Mouse (Mus musculus) lung, embryonic 14.5 days (tissue): ENCODE results near the gene AC134908.4. TPM values are rescaled to one million over a fixed set of nuclear protein-coding genes. Genes with fewer than 3 reads are reported as not detected.

Experiments used
- ATAC-seq: fragments of 200-750 bp; cut with Nextera tagmentation; 2 replicates; pipeline ENCODE4 v1.8.0; 2017; ENCODE audit warnings: mild to moderate bottlenecking, moderate TSS enrichment, moderate library complexity; ENCODE audit not compliant: insufficient read depth
- DNase-seq: peaks from one replicate; pipeline ENCODE4 v3.0.0-alpha.2; 2015
- H3K27ac ChIP-seq: fragments of 300-500 bp; sonication (generic); 2 replicates; pipeline ENCODE4 v1.5.1; 2014; ENCODE audit warnings: low read depth, mild to moderate bottlenecking, moderate library complexity
- H3K27me3 ChIP-seq: fragments of 300-500 bp; sonication (generic); 2 replicates; pipeline ENCODE4 v1.6.1; 2014; ENCODE audit warnings: low read length, control low read depth; ENCODE audit not compliant: insufficient read depth
- H3K36me3 ChIP-seq: fragments of 300-500 bp; sonication (generic); 2 replicates; pipeline ENCODE4 v1.6.1; 2014; ENCODE audit warnings: control low read depth; ENCODE audit not compliant: insufficient read depth
- H3K4me1 ChIP-seq: fragments of 300-500 bp; sonication (generic); 2 replicates; pipeline ENCODE4 v1.6.1; 2014; ENCODE audit warnings: antibody characterized with exemption, control low read depth; ENCODE audit not compliant: insufficient read depth
- H3K4me2 ChIP-seq: fragments of 300-500 bp; sonication (generic); 2 replicates; pipeline ENCODE4 v1.6.1; 2014; ENCODE audit warnings: mild to moderate bottlenecking
- H3K4me3 ChIP-seq: fragments of 300-500 bp; sonication (generic); 2 replicates; pipeline ENCODE4 v1.5.1; 2014; ENCODE audit warnings: low read depth, low read length
- H3K9ac ChIP-seq: fragments of 300-500 bp; sonication (generic); 2 replicates; pipeline ENCODE4 v1.6.1; 2014
- H3K9me3 ChIP-seq: fragments of 300-500 bp; sonication (generic); 2 replicates; pipeline ENCODE4 v1.6.1; 2016; ENCODE audit warnings: low read depth, low read length, control low read depth
- CTCF ChIP-seq: IDR thresholded peaks from 2 replicates; pipeline ENCODE4 v1.5.1; 2016; ENCODE audit warnings: antibody characterized with exemption, low read depth
- WGBS: fragments of 180-500 bp; shearing (Covaris S2); extraction: QIAGEN DNeasy Blood & Tissue Kit; methylation state at CpG from one replicate; pipeline ENCODE4 v1.1.7; 2014; 5-methylcytosine and 5-hydroxymethylcytosine counted together
- polyA plus RNA-seq: library from polyadenylated mRNA; unstranded; fragments of >200 nt; fragmentation: Nextera tagmentation; extraction: Ambion mirVana; gene quantifications from 2 replicates; pipeline ENCODE4 v1.2.1, GENCODE M21; 2014

Gene AC134908.4
- polyA plus RNA-seq = not detected in 2 replicates

GRCm38 (mm10) chr17:25795609-25796092 lies at the start of gene AC134908.4:
Gene AC134908.4 (minus strand): TSS chr17:25795659.
- Histone ChIP-seq H3K4me3 (peak within 1 kb of the TSS; percentile 61), H3K4me2 (peak within 1 kb of the TSS; percentile 98), H3K27me3 (no peaks in the 10 kb centered on the region), H3K27ac (peak within 1 kb of the TSS; percentile 64; the same call in 1 of the 2 replicates), H3K9ac (peak within 1 kb of the TSS; percentile 52), H3K4me1 (peaks cover 14% of the 10 kb centered on the region), H3K9me3 (no peaks in the 10 kb centered on the region), H3K36me3 (0 out of 2 replicates have a peak, but pooled peaks cover 10% of the 10 kb centered on the region)
- TF ChIP-seq CTCF = no peak
- 20% methylated on average over 6 of the region's 6 CpGs for WGBS
- no peak for ATAC-seq
- DNase-seq = peak; percentile 38

GRCm38 (mm10) chr17:25844396-25844901 lies 49.0 kb upstream of the AC134908.4 start, which contains the start of gene Rhot2:
Gene Rhot2 (minus strand): TSS chr17:25844851.
- peaks cover 9% of the 10 kb centered on the region for H3K4me1 ChIP-seq
- peak; percentile 80 for TF ChIP-seq CTCF
- DNase-seq (peak; percentile 97), ATAC-seq (peak; percentile 97)
- H3K4me3 ChIP-seq = peak within 1 kb of the TSS; percentile 85
- H3K27ac ChIP-seq = peak within 1 kb of the TSS; percentile 72
- peaks cover 55% of the 10 kb centered on the region for H3K36me3 ChIP-seq
- no peaks in the 10 kb centered on the region for H3K9me3 ChIP-seq
- H3K9ac ChIP-seq = peak within 1 kb of the TSS; percentile 82
- peak within 1 kb of the TSS; percentile 91 for H3K4me2 ChIP-seq
- 1% methylated on average over 21 of the region's 21 CpGs for WGBS
- no peaks in the 10 kb centered on the region for H3K27me3 ChIP-seq

- Histone ChIP-seq H3K36me3 (peaks cover 55% of the 10 kb centered on the region), H3K4me2 (peak overlapping the region; percentile 91), H3K27ac (peak overlapping the region; percentile 72), H3K4me1 (peaks cover 9% of the 10 kb centered on the region), H3K27me3 (no peaks in the 10 kb centered on the region), H3K9ac (peak overlapping the region; percentile 82), H3K4me3 (peak overlapping the region; percentile 85), H3K9me3 (no peaks in the 10 kb centered on the region)
- DNase-seq (no peak), ATAC-seq (peak; percentile 8; the same call in 1 of the 2 replicates)
- 3% methylated on average over 38 of the region's 38 CpGs for WGBS
- no peak for TF ChIP-seq CTCF
Observed at GRCm38 (mm10) chr17:25843636-25844395, 48.4 kb upstream of the AC134908.4 start.

GRCm38 (mm10) chr17:25843122-25843521 lies 47.7 kb upstream of the AC134908.4 start:
- H3K27me3 ChIP-seq = no peaks in the 10 kb centered on the region
- no peak overlapping the region for H3K27ac ChIP-seq
- DNase-seq = no peak
- WGBS = 86% methylated on average over 4 of the region's 4 CpGs
- no peaks in the 10 kb centered on the region for H3K9me3 ChIP-seq
- H3K9ac ChIP-seq = peak overlapping the region; percentile 82
- TF ChIP-seq CTCF = no peak
- ATAC-seq = no peak
- peak overlapping the region; percentile 91 for H3K4me2 ChIP-seq
- peaks cover 9% of the 10 kb centered on the region for H3K4me1 ChIP-seq
- H3K36me3 ChIP-seq = peaks cover 54% of the 10 kb centered on the region
- H3K4me3 ChIP-seq = peak overlapping the region; percentile 85

- Histone ChIP-seq H3K9me3 (no peaks in the 10 kb centered on the region), H3K4me2 (no peak overlapping the region), H3K9ac (no peak overlapping the region), H3K27me3 (no peaks in the 10 kb centered on the region), H3K36me3 (peaks cover 54% of the 10 kb centered on the region), H3K4me1 (peaks cover 9% of the 10 kb centered on the region), H3K27ac (no peak overlapping the region), H3K4me3 (no peak overlapping the region)
- DNase-seq (no peak), ATAC-seq (no peak)
- WGBS = 75% methylated on average over 3 of the region's 3 CpGs
- no peak for TF ChIP-seq CTCF
Observed at GRCm38 (mm10) chr17:25842509-25842908, 47.0 kb upstream of the AC134908.4 start.

GRCm38 (mm10) chr17:25841117-25841880 lies 45.8 kb upstream of the AC134908.4 start, which contains the start of gene Gm20683:
Gene Gm20683 (minus strand): TSS chr17:25841763.
- Histone ChIP-seq H3K4me1 (peaks cover 19% of the 10 kb centered on the region), H3K27me3 (no peaks in the 10 kb centered on the region), H3K36me3 (peaks cover 51% of the 10 kb centered on the region), H3K27ac (no peak within 1 kb of the TSS), H3K9ac (no peak within 1 kb of the TSS), H3K9me3 (no peaks in the 10 kb centered on the region), H3K4me2 (no peak within 1 kb of the TSS), H3K4me3 (no peak within 1 kb of the TSS)
- WGBS = 92% methylated on average over 22 of the region's 22 CpGs
- no peak for ATAC-seq
- TF ChIP-seq CTCF = no peak
- DNase-seq = no peak

- DNase-seq (no peak), ATAC-seq (no peak)
- TF ChIP-seq CTCF = no peak
- H3K36me3 ChIP-seq = peaks cover 52% of the 10 kb centered on the region
- no peak overlapping the region for H3K4me2 ChIP-seq
- no peak overlapping the region for H3K4me3 ChIP-seq
- 94% methylated on average over 6 of the region's 6 CpGs for WGBS
- no peaks in the 10 kb centered on the region for H3K27me3 ChIP-seq
- H3K4me1 ChIP-seq = peaks cover 24% of the 10 kb centered on the region
- no peak overlapping the region for H3K27ac ChIP-seq
- no peaks in the 10 kb centered on the region for H3K9me3 ChIP-seq
- no peak overlapping the region for H3K9ac ChIP-seq
Observed at GRCm38 (mm10) chr17:25840519-25840918, 45.1 kb upstream of the AC134908.4 start.
